Mouse (Mus musculus): ENCODE data around the gene Tspear.
"Not testable (repeated sequence)": the region's sequence is repeated elsewhere in the genome, so short reads cannot be mapped to it uniquely, and the experiment has no call there.

The Tspear gene

DNA sequence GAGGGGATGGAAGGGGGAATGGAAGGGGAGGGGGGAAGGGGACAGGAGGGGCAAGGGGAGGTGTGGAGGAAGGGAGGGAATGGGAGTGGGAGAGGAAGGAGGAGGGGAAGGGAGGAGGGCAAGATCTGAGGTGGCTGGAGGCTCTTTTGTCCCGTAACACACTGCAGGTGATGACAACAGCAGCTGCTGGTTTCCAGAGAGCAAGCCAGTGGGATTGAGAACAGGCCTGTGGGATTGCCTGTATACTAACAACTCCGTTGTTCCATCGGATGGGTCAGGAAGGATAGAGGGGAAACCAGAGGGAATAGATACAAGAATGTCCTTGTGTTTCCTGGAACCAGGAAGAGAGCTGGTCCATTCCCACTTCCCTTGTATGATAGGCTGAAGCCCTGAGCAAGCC lies 111.3 kb downstream of the Tspear start:
- DNase-seq = no peak

GRCm38 (mm10) chr10:77798164-77798920 lies 112.0 kb downstream of the Tspear start:
- DNase-seq = not testable (repeated sequence)

GRCm38 (mm10) chr10:77798921-77799508 lies 112.6 kb downstream of the Tspear start, which contains the start of gene Gm19668:
Gene Gm19668 (minus strand): TSS chr10:77799133.
- no peak for DNase-seq

DNA sequence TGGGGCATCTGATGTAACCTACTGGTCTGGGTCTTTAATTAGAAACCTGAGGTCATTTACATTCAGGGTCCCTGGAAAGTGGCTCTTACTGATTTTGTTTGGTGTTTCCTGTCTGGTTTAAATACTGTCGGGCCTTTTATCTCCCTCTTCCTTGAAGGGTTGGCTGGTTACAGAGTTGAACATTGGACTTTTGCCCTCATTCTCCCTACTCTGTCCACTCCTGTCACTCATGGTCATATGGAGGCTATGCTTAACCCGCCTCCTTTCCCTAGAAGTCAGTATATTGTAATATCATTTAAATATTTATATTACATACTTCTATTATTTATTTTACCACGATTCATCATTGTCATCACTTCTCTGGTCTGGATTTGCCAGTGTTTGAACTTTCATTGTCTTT lies 117.7 kb downstream of the Tspear start:
- no peak for DNase-seq

DNA sequence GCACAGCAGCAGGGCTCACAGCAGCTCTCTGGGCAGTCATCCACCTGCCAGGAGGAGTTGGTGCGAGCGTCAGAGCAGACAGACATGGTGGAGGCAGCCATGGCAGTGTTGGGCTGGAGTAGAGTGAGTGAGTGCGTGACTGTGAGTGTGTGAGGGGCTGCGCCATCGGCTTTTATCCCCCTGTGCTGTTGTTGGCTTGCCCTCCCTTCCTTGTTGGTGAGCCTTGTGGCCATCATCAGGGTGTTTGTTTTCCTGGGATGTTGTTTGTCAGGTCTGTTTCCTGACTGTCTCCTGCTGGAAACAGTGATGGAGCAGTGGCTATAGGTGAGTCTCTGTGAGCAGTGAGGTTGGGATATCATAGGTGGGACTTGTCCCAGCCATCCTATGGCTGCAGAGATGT lies 125.4 kb downstream of the Tspear start, which contains the start of gene Gm9507:
Gene Gm9507, minus strand, starts transcription at position 101 of the 400 bp plus-strand sequence.
- DNase-seq = no peak

DNA sequence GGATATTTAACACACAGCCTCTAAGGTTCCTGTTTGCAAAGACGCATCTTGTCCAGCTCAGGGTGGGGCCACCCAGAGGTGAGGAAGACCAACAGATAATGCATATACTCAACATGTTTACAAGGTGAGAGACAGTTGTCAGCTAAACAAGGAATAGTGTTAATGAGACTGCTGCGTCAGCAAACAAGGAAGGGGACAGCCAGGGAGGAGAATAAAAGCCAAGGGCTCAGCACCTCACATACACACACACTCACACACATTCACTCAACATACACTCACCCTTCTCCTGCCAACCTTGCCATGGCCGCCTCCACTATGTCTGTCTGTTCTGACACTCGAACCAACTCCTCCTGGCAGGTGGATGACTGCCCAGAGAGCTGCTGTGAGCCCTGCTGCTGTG lies 128.0 kb downstream of the Tspear start, which contains the start of gene Gm2696:
Gene Gm2696, plus strand, starts transcription at position 301 of the 400 bp plus-strand sequence.
- no peak for DNase-seq

DNA sequence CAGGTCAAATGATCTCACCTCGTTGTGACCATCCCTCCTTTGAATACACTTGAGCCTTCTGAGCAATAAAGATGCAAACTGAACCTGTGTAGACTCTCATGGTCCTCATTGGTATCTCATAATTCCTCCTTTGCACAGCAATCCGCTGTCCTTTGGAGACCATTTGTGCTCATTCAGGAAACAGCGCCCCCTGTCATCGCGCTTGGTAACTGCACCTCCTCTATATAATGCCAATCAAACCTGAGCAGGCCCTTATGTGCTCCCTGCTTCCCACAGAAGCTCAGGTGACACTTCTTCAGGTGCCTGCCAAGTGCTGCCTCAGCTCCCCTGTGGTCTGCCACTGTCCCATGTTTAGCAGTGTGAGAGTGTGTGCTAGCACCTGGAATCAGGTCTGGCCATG lies 129.1 kb downstream of the Tspear start:
- DNase-seq = peak; percentile 43

DNA sequence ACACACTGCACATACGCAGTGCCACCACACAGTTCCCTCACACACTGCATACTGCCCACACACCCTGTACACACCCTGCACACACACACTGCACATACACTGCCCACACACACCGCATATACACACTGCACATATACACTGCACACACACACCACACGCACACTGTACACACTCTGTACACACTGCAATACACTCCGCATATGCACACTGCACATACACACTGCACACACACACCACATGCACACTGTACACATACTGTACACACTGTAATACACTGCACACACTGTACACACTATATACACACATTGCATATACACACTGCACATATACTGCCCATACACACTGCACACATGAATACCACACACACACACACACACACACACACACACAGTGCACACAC lies 132.2 kb downstream of the Tspear start:
- DNase-seq = no peak

DNA sequence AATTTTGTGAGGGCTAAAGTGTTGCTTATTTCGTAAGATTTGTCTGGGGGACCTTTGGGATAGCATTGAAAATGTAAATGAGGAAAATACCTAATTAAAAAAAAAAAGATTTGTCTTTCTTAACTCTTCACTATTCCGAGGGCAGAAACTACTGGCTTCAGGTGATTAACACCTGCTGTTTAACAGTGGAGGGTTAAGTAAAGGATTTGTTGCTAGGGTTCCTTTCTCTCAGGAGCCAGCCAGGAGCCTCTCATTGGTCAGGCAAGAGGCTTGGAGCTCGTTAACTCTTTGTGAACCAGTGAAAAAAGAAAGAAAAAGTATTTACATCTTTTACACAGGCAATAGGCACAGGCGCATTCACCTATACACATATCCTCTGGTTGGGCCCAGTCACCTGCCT lies 132.8 kb downstream of the Tspear start:
- DNase-seq = no peak

DNA sequence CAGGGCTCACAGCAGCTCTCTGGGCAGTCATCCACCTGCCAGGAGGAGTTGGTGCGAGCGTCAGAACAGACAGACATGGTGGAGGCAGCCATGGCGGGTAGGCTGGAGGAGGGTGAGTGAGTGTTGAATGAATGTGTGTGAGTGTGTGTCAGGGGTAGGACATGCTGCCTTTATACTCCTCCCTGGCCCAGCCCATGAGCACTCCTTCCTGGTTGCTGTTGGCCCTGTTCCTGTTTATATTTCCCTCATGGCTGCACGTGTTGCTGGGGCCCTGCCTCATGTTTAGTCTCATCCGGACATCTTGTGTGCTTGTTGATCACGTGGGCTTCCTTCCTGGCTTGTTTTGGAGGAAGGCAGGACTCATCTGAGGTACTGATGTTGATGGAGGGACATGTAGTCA lies 140.6 kb downstream of the Tspear start, which contains the start of gene Krtap10-4:
Gene Krtap10-4, minus strand, starts transcription at position 145 of the 400 bp plus-strand sequence.
- DNase-seq = no peak

- DNase-seq = no peak
These were observed 149.3 kb downstream of the Tspear start, which contains the start of gene Krtap10-10 for GRCm38 (mm10) chr10:77835647-77836046. Gene Krtap10-10 (plus strand): TSS chr10:77835947.

DNA sequence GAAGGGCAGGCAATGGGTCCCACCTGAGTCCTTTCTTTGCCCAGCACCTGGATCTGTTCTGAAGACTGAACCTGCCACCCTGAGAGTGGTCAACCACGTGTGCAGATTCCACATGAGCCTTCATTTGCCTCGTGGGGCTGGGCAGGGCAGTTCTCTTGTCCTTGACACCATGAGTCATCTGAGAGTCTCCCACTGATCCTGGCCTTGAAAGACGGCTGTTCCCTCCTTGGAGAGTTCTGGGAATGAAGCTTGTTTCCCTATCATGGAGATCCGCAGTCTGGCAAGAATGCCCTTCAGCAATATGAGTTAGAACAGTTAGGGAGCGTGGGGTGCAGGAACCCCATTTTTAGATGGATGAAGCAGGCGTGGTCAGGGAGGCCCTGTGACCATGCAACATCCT lies 152.6 kb downstream of the Tspear start:
- no peak for DNase-seq

DNA sequence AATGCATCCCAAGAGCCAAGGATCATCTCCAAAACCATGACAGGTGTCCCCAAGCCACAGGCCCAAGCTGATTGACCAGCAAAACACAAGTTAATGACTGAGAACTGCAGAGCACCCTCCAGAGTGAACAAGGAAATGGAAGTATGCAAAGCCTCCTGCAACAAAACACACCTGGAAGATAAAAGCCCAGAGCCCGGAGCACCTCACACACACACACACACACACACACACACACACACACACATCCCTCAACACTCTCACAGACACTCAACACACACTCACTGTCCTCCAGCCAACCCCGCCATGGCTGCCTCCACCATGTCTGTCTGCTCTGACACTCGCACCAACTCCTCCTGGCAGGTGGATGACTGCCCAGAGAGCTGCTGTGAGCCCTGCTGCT lies 160.1 kb downstream of the Tspear start, which contains the start of gene Gm36176:
Gene Gm36176, plus strand, starts transcription at position 301 of the 400 bp plus-strand sequence.
- no peak for DNase-seq

- no peak for DNase-seq
These were observed 160.6 kb downstream of the Tspear start for GRCm38 (mm10) chr10:77846961-77847360.

GRCm38 (mm10) chr10:77847538-77847937 lies 161.2 kb downstream of the Tspear start:
- DNase-seq = no peak

- DNase-seq = no peak
These were observed 166.2 kb downstream of the Tspear start, which contains the start of gene Gm10318 for GRCm38 (mm10) chr10:77852559-77852958. Gene Gm10318 (plus strand): TSS chr10:77852859.

DNA sequence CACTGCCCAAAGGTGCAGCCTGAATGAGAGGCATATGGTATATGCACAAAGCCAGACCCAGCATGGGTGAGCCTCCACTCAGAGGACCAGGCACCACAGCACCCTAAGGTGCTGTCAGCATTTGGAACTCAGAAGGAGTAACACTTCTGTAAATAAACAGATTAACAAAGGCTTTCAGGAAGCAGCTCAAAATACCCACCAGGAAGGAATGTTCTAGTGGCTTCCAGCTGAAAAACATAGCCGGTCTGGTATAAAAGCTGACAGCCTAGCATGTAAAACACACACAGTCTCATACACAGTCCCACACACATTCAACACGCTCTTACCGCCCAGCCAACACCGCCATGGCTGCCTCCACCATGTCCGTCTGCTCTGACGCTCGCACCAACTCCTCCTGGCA lies 175.3 kb downstream of the Tspear start, which contains the start of gene Gm3285:
Gene Gm3285, plus strand, starts transcription at position 301 of the 400 bp plus-strand sequence.
- no peak for DNase-seq

DNA sequence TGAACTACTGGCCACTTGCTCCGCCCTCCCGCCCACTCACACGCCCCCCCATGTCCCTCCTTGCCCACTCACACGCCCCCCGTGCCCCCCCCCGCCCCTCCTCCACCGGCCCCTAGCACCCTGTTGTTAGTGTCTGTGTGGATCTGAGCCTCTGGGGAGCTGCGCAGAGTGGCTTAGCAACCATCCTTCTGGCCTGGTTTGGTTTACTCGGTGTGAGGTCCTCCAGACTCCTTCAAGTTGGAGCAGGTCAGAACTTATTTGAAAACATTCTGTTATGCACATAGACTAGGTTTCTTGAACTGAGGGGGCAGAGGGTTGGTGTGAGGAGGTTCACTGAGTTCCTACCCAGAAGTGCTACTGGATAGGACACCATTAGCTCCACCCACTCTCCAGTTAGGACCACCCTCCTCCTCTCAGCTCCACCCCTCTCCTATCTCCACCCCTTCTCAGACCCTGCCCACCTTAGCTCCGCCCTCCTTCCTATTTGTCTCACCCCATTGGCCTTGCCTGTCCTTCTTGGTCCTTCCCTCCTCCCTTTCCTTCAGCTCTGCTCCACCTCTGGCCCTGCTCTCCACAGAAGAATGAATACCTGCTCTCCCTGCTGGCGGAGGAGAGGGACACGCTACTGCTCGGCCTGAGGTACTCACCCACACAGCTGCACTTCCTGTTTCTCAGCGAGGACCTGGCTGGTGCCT lies 177.8 kb downstream of the Tspear start:
- DNase-seq = peak; percentile 56

DNA sequence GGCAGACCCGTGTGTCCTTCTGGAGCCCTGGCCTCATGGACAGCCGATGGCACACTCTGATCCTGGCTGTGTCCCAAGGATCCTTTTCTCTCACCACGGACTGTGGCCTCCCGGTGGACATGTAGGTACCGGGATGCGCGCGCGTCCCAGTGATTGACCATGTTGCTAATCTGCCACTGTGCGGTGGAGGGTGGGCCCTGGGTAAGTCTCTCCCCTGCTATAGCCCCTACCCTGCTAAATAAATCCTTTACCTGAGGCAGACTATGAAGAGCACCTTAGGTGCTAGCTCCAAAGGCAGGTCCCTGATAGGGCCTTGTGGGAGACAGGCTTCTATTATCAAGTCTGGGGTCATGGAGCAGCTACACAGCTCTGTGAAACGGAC lies 178.4 kb downstream of the Tspear start:
- no peak for DNase-seq

GRCm38 (mm10) chr10:77867546-77867945 lies 181.2 kb downstream of the Tspear start:
- DNase-seq = no peak

DNA sequence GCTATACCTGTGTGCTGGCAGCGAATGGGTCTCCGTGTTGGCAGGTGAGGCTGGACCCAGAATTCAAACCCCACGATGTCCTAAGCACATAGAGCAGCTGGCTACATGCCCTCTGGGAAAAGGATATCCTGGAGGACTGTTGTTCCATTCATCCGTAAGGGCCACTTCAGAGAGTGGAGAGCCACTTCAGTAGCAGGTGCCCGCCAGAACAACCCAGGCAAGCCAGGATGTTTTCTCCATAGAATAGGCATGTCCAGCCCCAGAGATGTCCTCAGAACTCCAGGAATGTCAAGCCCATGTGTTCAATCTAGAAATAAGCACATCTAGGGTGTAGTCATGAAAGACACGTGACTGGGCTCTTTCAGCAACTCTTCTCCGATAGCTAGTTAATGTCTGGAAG lies 183.3 kb downstream of the Tspear start:
- no peak for DNase-seq

- DNase-seq = peak; percentile 37
These were observed 192.6 kb downstream of the Tspear start for GRCm38 (mm10) chr10:77878985-77879384.

- DNase-seq = no peak
These were observed 193.9 kb downstream of the Tspear start for GRCm38 (mm10) chr10:77880305-77880704.

All from thymus, postnatal 25 days (tissue).